Mouse (Mus musculus) heart, embryonic 15.5 days (tissue): ENCODE results near the gene Lrrc4. TPM values are rescaled to one million over a fixed set of nuclear protein-coding genes. Genes with fewer than 3 reads are reported as not detected.

Source experiments
- ATAC-seq: fragments of 200-750 bp; cut with Nextera tagmentation; replicated peaks from 2 replicates; pipeline ENCODE4 v1.8.0; 2017; ENCODE audit warnings: low read depth, moderate TSS enrichment; ENCODE audit not compliant: insufficient number of reproducible peaks, insufficient read depth, low FRiP score
- H3K27ac ChIP-seq: fragments of 300-500 bp; sonication (generic); 2 replicates; pipeline ENCODE4 v1.5.1; 2015; ENCODE audit warnings: mild to moderate bottlenecking, inconsistent platforms
- H3K27me3 ChIP-seq: fragments of 300-500 bp; sonication (generic); 2 replicates; pipeline ENCODE4 v1.6.1; 2015; ENCODE audit warnings: inconsistent platforms
- H3K36me3 ChIP-seq: fragments of 300-500 bp; sonication (generic); 2 replicates; pipeline ENCODE4 v1.6.1; 2015; ENCODE audit warnings: mild to moderate bottlenecking, inconsistent platforms
- H3K4me1 ChIP-seq: fragments of 300-500 bp; sonication (generic); replicated peaks from 2 replicates; pipeline ENCODE4 v1.6.1; 2015; ENCODE audit warnings: inconsistent platforms
- H3K4me2 ChIP-seq: fragments of 300-500 bp; sonication (generic); 2 replicates; pipeline ENCODE4 v1.6.1; 2015; ENCODE audit warnings: inconsistent platforms, mild to moderate bottlenecking, moderate library complexity
- H3K4me3 ChIP-seq: fragments of 300-500 bp; sonication (generic); 2 replicates; pipeline ENCODE4 v1.5.1; 2015; ENCODE audit warnings: mild to moderate bottlenecking, inconsistent platforms
- H3K9ac ChIP-seq: fragments of 300-500 bp; sonication (generic); 2 replicates; pipeline ENCODE4 v1.6.1; 2015; ENCODE audit warnings: mild to moderate bottlenecking, inconsistent platforms
- H3K9me3 ChIP-seq: fragments of 300-500 bp; sonication (generic); replicated peaks from 2 replicates; pipeline ENCODE4 v1.6.1; 2016; ENCODE audit warnings: inconsistent platforms
- WGBS: fragments of 180-500 bp; shearing (Covaris S2); methylation state at CpG from one replicate; pipeline ENCODE4 v1.1.7; 2015; ENCODE audit warnings: mixed read lengths; 5-methylcytosine and 5-hydroxymethylcytosine counted together
- polyA plus RNA-seq: library from polyadenylated mRNA; unstranded; fragments of >200 nt; fragmentation: Nextera tagmentation; extraction: Ambion mirVana; gene quantifications from 2 replicates; pipeline ENCODE4 v1.2.1, GENCODE M21; 2015

Lrrc4 gene
- polyA plus RNA-seq: 0.30 and 0.51 TPM in 2 replicates

- no peaks in the 10 kb centered on the region for H3K9me3 ChIP-seq
- peak within 1 kb of the TSS; percentile 74 for H3K9ac ChIP-seq
- no peak for ATAC-seq
- peaks cover 22% of the 10 kb centered on the region for H3K4me1 ChIP-seq
- WGBS: 44% methylated on average over 27 of the region's 27 CpGs
- H3K27me3 ChIP-seq: peaks cover 19% of the 10 kb centered on the region
- H3K4me3 ChIP-seq: peak within 1 kb of the TSS; percentile 65
- H3K4me2 ChIP-seq: peak within 1 kb of the TSS; percentile 99
- no peak within 1 kb of the TSS for H3K27ac ChIP-seq
- no peaks in the 10 kb centered on the region for H3K36me3 ChIP-seq
Measured at GRCm38 (mm10) chr6:28831011-28831853, at the start of gene Lrrc4. Gene Lrrc4 (minus strand): TSS chr6:28831747.

- Histone ChIP-seq H3K9ac (no peak overlapping the region), H3K4me2 (no peak overlapping the region), H3K36me3 (peaks cover 10% of the 10 kb centered on the region), H3K4me1 (peaks cover 19% of the 10 kb centered on the region), H3K27ac (no peak overlapping the region), H3K4me3 (no peak overlapping the region), H3K27me3 (no peaks in the 10 kb centered on the region), H3K9me3 (no peaks in the 10 kb centered on the region)
- ATAC-seq: 0 out of 2 replicates have a peak, but pooled peaks have one; percentile 6
- 55% methylated on average over 4 of the region's 4 CpGs for WGBS
Measured at GRCm38 (mm10) chr6:28880909-28881308, 49.4 kb upstream of the Lrrc4 start.

GRCm38 (mm10) chr6:28879315-28879714 is 47.8 kb upstream of the Lrrc4 start:
- 44% methylated on average over 8 of the region's 8 CpGs for WGBS
- H3K4me1 ChIP-seq: peaks cover 19% of the 10 kb centered on the region
- H3K4me2 ChIP-seq: no peak overlapping the region
- no peak overlapping the region for H3K4me3 ChIP-seq
- ATAC-seq: no peak
- no peak overlapping the region for H3K9ac ChIP-seq
- no peak overlapping the region for H3K27ac ChIP-seq
- no peaks in the 10 kb centered on the region for H3K9me3 ChIP-seq
- H3K27me3 ChIP-seq: no peaks in the 10 kb centered on the region
- H3K36me3 ChIP-seq: no peaks in the 10 kb centered on the region; the same call in 1 of the 2 replicates

GRCm38 (mm10) chr6:28877945-28878666 is 46.6 kb upstream of the Lrrc4 start:
- 19% methylated on average over 7 of the region's 7 CpGs for WGBS
- no peak overlapping the region for H3K27ac ChIP-seq
- H3K4me3 ChIP-seq: no peak overlapping the region
- no peak overlapping the region for H3K9ac ChIP-seq
- H3K36me3 ChIP-seq: no peaks in the 10 kb centered on the region; the same call in 1 of the 2 replicates
- H3K4me1 ChIP-seq: peaks cover 19% of the 10 kb centered on the region
- H3K27me3 ChIP-seq: no peaks in the 10 kb centered on the region
- ATAC-seq: 0 out of 2 replicates have a peak, but pooled peaks have one; percentile 7
- no peaks in the 10 kb centered on the region for H3K9me3 ChIP-seq
- no peak overlapping the region for H3K4me2 ChIP-seq

GRCm38 (mm10) chr6:28876492-28876891 is 44.9 kb upstream of the Lrrc4 start:
- Histone ChIP-seq H3K4me1 (peaks cover 23% of the 10 kb centered on the region), H3K36me3 (no peaks in the 10 kb centered on the region; the same call in 1 of the 2 replicates), H3K4me2 (no peak overlapping the region), H3K9me3 (no peaks in the 10 kb centered on the region), H3K9ac (no peak overlapping the region), H3K27me3 (no peaks in the 10 kb centered on the region), H3K27ac (no peak overlapping the region), H3K4me3 (no peak overlapping the region)
- 74% methylated on average over 3 of the region's 3 CpGs for WGBS
- ATAC-seq: no peak

- Histone ChIP-seq H3K4me2 (no peak overlapping the region), H3K27ac (no peak overlapping the region), H3K4me1 (peaks cover 23% of the 10 kb centered on the region), H3K27me3 (no peaks in the 10 kb centered on the region), H3K36me3 (no peaks in the 10 kb centered on the region; the same call in 1 of the 2 replicates), H3K4me3 (no peak overlapping the region), H3K9me3 (no peaks in the 10 kb centered on the region), H3K9ac (no peak overlapping the region)
- ATAC-seq: no peak
- WGBS: 96% methylated on average over 1 of the region's 1 CpGs
Measured at GRCm38 (mm10) chr6:28875333-28875732, 43.8 kb upstream of the Lrrc4 start.

GRCm38 (mm10) chr6:28874759-28875158 is 43.2 kb upstream of the Lrrc4 start:
- no peak overlapping the region for H3K9ac ChIP-seq
- H3K27me3 ChIP-seq: no peaks in the 10 kb centered on the region
- no peak overlapping the region for H3K4me2 ChIP-seq
- no peak overlapping the region for H3K4me3 ChIP-seq
- H3K4me1 ChIP-seq: peaks cover 23% of the 10 kb centered on the region
- H3K36me3 ChIP-seq: no peaks in the 10 kb centered on the region; the same call in 1 of the 2 replicates
- 89% methylated on average over 5 of the region's 5 CpGs for WGBS
- H3K9me3 ChIP-seq: no peaks in the 10 kb centered on the region
- no peak for ATAC-seq
- H3K27ac ChIP-seq: no peak overlapping the region

GRCm38 (mm10) chr6:28874053-28874452 is 42.5 kb upstream of the Lrrc4 start:
- no peak overlapping the region for H3K9ac ChIP-seq
- H3K4me3 ChIP-seq: no peak overlapping the region
- no peaks in the 10 kb centered on the region for H3K9me3 ChIP-seq
- no peak overlapping the region for H3K27ac ChIP-seq
- H3K36me3 ChIP-seq: no peaks in the 10 kb centered on the region; the same call in 1 of the 2 replicates
- H3K4me1 ChIP-seq: peaks cover 19% of the 10 kb centered on the region
- no peak overlapping the region for H3K4me2 ChIP-seq
- H3K27me3 ChIP-seq: no peaks in the 10 kb centered on the region
- ATAC-seq: no peak
- WGBS: 83% methylated on average over 11 of the region's 11 CpGs

GRCm38 (mm10) chr6:28872421-28872795 is 40.9 kb upstream of the Lrrc4 start:
- Histone ChIP-seq H3K9ac (no peak overlapping the region), H3K27me3 (no peaks in the 10 kb centered on the region), H3K9me3 (no peaks in the 10 kb centered on the region), H3K36me3 (no peaks in the 10 kb centered on the region; the same call in 1 of the 2 replicates), H3K4me2 (no peak overlapping the region), H3K4me3 (no peak overlapping the region), H3K27ac (no peak overlapping the region), H3K4me1 (peaks cover 11% of the 10 kb centered on the region)
- no peak for ATAC-seq
- 89% methylated on average over 3 of the region's 3 CpGs for WGBS

- WGBS: 73% methylated on average over 5 of the region's 5 CpGs
- H3K9me3 ChIP-seq: no peaks in the 10 kb centered on the region
- H3K36me3 ChIP-seq: no peaks in the 10 kb centered on the region; the same call in 1 of the 2 replicates
- no peak overlapping the region for H3K27ac ChIP-seq
- H3K4me2 ChIP-seq: no peak overlapping the region
- no peaks in the 10 kb centered on the region for H3K27me3 ChIP-seq
- no peak overlapping the region for H3K4me3 ChIP-seq
- H3K4me1 ChIP-seq: peaks cover 12% of the 10 kb centered on the region
- H3K9ac ChIP-seq: no peak overlapping the region
- ATAC-seq: no peak
Measured at GRCm38 (mm10) chr6:28871725-28872420, 40.3 kb upstream of the Lrrc4 start.
